Mouse (Mus musculus) adrenal gland, adult 18-20 months (tissue): ENCODE results near the gene Krtcap2. TPM values are rescaled to one million over a fixed set of nuclear protein-coding genes. Genes with fewer than 3 reads are reported as not detected.
A peak's percentile ranks its signal among the peaks of the same experiment; 100 is the strongest.

Source experiments
- DNase-seq, 2 experiments: peaks; one replicate each; pipeline ENCODE4 v3.0.0; 2021 to 2022; ENCODE audit warnings: low spot score in 2 of 2
- total RNA-seq, 2 experiments: library from RNA; stranded (reverse); gene quantifications; 1 replicate in 1 of 2; 2 replicates in 1 of 2; pipeline ENCODE4 v1.2.3; 2021

The Krtcap2 gene
- total RNA-seq, 2 experiments from 2014 or later, result 108 to 123 TPM

GRCm38 (mm10) chr3:89279153-89279890 lies 33.6 kb downstream of the Krtcap2 start:
- peak; percentile 78 to 84 for DNase-seq

GRCm38 (mm10) chr3:89280050-89280605 lies 34.4 kb downstream of the Krtcap2 start:
- no peak for DNase-seq

DNA sequence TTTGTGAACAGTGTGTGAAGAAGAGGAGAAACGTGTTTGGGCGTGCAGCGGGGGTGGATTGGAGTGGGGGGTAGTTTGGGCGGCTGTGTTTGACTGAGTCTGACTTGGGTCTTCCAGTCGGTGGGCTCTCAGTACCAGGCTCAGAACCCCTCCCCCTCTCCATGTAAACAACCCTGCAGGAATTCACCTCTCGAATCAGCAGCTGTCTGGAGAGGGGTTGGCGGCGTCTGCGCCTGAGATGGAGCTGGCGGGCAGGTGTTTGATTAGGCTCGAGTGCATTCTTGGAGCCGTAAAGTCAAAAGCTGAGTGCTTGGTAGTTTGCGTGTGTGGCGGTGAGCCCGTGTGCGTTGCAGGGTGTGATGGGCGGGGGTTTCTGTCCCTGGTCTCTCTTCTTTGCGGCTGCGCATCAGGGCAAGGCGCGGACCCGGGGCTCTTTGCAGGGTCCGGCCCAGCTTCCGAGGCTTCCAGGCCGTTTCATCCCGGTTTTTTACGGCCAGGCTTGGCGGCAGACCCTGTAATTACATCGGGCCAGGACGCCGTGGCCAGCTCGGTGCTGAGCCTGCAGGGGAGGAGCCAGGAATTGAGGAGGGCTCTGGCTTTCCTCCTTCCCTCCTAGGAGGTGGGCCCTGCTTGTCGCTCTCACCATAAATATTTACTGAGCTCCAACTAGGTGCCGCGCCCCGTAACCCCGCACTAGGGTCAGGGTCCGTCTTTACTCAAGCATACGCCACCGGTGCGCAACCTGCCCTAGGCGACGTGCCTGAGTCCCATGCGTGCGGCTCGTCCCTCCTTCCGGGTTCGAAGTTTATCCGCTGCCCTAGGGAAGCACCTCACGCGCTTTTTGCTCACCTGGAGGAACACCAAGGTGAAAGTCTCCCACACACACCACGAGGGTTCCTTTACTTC lies 35.1 kb downstream of the Krtcap2 start, which contains the start of gene Efna1:
TSS of gene Efna1 (minus strand) at position 537 of the 906 bp plus-strand sequence.
- DNase-seq, result peak; percentile 34 to 55

DNA sequence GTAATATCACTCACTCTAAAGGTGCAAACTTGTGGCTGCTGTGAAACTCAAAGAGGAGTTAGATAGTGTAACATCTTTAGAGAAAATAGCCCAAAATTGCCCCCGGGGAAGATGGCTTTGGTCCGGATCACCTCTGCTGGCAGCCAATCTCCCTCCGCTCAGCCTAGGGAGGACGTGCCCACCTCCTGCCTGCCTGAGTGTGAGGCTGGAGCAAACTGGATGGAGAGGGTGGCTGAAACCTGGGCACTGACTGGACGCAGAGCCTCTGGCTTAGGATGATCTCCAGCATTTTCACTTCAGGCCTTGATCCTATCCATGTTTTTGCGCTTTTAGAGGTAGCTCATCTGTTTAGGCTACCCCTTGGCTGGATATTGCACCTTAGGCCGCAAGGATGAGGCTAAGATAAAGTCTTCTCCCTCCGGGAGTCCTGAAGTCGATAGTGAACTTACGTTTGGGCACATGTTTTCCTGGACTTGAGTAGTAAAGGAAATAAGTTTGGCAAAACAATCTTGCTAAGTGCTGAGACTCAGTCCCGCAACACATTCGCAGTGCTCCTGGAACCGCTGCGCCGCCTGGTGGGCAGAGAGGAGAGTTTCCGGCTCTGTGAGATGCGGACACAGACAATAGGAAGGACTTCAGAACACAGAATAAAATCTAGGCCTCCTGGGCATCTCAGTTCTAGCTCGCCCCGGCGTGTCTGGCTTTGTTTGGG lies 36.0 kb downstream of the Krtcap2 start:
- peak; percentile 83 to 91 for DNase-seq

DNA sequence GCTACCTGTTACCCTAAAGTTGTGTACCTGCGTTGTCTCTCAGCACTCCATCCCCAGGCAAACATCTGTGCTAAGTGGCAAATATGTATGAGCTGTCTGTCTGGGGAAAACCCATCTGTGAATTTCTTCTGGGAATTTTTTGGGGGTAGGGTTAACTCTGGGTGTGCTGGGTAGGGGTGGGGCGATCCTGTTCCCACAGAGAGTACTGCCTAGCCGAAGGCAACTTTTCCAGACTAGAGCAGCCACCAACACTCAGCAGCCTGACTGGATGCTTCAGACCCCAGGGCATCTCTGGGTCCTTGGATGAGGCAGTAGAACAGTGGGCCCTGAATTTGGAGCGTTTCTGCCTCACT lies 36.5 kb downstream of the Krtcap2 start:
- no peak for DNase-seq

GRCm38 (mm10) chr3:89284261-89284660 lies 38.5 kb downstream of the Krtcap2 start:
- no peak for DNase-seq

DNA sequence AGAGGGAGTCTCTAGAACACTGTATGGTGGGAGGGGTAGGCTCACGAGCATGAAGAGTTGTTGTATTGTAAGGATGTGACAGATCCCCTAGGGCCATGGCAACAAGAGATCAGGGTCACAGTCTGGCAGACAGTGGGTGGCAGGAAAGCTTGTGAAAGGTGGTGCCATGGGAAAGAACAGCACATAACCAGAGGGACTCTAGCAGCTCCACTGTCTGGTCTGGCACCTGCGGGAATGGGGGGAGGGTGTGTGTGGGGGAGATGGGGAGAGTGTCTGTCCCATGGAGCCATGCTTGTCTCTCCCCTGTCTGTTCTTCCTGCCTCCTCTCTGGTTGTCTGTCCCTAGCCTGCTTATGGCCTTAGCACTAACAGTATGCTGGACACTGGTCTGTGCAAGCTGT lies 39.8 kb downstream of the Krtcap2 start:
- no peak for DNase-seq

DNA sequence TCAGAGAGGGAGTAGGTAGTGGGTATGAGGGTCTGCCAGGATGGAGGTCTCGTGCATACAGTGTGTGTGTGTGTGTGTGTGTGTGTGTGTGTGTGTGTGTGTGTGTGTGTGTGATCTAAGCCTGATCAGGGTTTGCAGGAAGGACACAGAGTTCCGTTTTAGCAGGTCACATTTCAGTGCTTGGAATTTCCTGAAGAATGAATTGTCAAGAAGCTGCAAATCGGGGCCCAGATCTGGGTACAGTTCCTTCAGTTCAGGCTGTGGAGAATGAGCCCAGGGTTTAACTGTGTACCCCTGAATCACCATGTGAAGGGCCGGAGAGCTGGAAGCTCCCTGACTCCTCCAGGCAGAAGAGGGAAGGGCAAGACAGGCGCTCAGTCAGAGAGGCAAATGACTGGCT lies 41.5 kb downstream of the Krtcap2 start:
- DNase-seq, result no peak

DNA sequence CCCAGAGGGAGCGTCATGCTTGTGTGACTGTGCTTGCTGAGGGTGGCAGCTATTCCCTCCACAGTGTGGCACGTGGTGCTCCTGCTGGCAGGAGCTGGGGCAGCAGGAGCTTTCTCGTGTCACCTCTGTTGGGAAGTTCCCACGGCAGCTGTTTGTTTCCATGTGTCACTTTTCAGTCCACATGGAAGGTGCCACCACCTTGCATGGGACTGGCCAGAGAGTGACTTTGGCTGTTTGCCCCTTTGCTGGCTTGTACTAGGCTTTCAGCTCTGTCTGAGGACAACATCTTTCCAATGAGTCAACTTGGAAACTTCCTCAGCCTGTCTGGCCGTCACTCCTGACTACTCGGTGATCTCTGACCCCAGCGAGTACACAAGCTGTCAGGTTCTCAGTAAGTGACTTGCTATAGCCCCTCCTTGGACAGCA lies 42.8 kb downstream of the Krtcap2 start:
- DNase-seq, result no peak

- no peak for DNase-seq
Observed at GRCm38 (mm10) chr3:89291874-89292273, 46.1 kb downstream of the Krtcap2 start.

DNA sequence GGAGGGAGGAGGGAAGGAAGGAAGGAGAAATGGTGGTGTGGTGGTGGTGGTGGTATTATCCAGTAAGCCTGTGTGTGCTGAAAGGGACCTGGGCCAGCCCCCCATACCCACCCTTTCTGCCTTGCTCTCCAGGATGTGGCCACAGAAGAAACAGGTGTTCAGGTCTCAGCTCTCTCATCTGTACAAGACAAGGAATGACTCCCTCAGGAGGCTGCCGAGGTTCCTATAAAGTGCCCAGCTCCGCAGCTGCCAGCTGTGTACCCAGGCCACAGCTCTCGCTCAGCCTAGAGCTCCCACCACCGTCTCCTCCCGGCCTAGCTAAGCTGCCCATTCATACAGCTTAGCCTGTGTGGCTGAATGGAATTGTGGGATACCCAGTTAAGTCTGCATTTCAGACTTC lies 46.5 kb downstream of the Krtcap2 start:
- no peak for DNase-seq

DNA sequence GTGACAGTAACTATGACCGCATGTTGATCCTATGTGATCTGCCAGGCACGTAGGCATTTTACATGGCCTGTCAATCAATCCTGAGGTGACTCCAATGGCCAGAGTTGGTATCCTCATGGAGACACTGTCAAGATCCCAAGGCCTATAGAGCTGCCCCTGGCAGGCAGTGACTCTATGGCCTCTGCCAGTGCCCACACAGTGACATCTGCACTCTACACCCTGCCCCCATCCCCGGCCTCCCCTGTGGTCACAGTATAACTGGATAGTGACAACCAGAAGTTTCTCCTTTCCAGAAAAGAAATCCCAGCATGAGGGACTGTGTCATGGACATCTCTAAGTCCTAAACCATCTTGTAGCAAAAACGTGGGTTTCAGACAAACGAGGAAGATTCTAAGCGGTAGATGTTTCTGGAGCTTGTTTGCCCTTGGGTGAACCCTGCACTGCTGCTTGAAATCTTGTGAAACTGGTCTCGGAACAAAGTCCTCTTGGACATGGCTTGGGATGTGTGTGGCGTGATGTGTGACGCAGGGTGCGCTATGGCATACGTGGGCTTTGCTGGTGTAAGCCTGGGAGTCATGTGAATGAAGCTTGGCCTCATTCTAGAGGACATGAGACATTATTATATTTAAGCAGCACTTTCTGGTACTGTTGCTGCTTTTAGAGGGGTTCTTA lies 47.6 kb downstream of the Krtcap2 start:
- DNase-seq, result no peak

DNA sequence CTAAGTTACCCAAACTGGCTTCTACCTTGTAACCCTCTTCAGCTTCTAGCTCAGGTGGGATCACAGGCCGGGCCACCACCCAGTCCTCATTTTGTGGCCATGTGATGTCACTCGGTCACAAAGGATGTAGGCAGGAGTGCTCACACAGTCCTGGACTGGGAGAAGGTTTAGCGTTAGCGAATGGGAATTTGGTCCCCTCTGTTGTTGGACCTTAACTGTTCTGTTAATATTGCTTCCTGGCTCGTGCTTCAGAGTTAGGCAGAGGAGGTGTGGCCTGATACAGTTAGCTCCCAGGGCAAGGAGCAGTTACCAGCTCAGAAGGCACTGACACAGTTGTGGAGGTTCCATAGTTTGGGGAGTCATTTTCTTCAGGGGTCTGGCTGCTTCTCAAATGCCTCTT lies 48.4 kb downstream of the Krtcap2 start:
- no peak for DNase-seq

DNA sequence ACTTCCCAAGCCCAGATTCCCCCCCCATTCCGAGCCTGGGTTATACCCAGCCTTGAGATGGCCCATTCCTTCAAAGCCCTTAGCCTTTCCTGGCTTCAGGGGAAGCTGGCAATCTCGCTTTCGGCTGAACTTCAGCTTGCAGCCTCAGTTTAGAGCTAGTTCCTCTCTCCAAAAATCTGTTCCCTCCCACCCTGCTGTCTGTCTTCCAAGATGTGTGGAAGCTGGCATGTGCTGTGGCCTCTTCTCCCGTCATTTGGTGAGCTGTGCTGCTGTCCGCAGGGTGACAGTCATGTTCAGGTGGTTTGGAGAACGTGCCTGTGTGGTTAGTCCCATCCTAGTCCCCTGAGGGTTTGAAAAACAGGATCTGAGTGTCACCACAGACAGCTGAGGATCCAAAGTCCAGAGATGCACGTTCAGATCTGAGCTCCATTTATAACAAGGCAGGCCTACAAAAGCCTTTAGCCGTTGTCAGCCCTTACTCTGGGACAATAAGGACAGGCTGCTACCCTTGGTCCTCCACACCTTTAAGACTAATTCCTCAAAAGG lies 50.0 kb downstream of the Krtcap2 start:
- no peak for DNase-seq

DNA sequence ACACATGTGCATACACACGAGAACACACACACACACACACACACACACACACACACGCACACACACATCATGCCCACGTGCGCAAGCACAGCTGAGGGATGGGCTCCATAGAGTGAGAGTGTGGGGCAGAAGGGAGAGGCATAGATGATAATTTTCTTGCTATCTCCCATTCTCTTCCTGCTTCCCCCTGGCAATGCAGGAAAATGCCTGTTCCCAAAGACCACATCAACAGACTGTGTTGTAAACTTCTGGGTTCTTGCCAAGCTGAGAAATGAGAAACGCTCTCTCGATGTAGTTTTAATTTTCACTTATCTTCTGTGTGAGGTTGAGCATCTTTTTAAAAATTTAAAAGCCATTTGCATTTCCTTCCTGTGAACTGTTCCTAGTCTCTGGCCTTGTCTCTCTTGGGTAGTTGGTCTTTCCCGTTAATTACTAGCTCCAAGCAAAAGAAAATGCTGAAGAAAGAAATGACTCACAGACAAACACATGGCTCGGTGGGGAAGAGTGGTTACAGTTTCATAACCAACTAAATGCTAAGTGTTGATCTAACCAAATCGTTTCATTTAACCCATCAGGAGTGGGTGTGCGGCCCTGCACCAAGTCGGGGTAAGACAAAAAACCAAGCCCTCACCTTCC lies 51.1 kb downstream of the Krtcap2 start:
- DNase-seq, result no peak

- DNase-seq, result no peak
Observed at GRCm38 (mm10) chr3:89298908-89299307, 53.1 kb downstream of the Krtcap2 start.

- DNase-seq, result no peak
Observed at GRCm38 (mm10) chr3:89299499-89299898, 53.7 kb downstream of the Krtcap2 start.
